Mouse (Mus musculus): Measurements from ENCODE around the gene Esrrg.

DNA sequence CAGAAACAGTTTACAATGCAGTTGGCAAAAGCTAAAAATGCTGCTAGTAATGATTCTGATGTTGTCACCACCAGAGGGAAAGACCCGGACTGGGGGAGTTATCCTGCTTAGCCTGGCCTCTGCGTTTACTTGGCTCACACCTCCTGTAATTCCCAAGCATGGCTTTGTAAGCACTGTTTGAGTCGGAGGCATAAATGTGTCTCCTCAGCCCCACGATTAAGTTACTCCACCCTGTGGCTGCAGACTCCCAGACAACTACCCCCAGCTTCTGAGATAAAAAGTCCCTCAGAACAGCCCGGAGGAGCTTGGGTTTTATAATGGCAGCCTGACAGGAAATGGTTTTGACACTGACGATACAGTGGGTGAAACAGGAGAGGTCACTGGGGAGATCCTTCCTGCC, 499.4 kb downstream of the Esrrg start:
- TF ChIP-seq CTCF (IDR thresholded peaks at IDR 0.05; ENCODE audit: borderline replicate concordance, control insufficient read depth, extremely low read depth, insufficient read depth, low read length, poor library complexity) (no peak), POLR2A (IDR thresholded peaks at IDR 0.05; ENCODE audit: control insufficient read depth, extremely low read depth, insufficient read depth, low read length, poor library complexity) (no peak)
